Mouse (Mus musculus) inflammation-experienced regulatory T-cells, adult 6 months (primary cell): Measurements from ENCODE around the gene Zfp346. TPM values are rescaled to one million over a fixed set of nuclear protein-coding genes. Genes with fewer than 3 reads are reported as not detected.

Experiments used
- ATAC-seq: one replicate; pipeline ENCODE4 v1.8.0; 2017
- polyA plus RNA-seq, 3 experiments: library from polyadenylated mRNA; unstranded; fragments of 100-300 nt; shearing (Covaris generic); gene quantifications; one replicate each; pipeline ENCODE4 v1.2.1; 2017

Gene Zfp346
- polyA plus RNA-seq, 3 experiments from 2014 or later: 13.6 to 25.9 (median 17.6) TPM

- ATAC-seq: no peak
Measured at GRCm38 (mm10) chr13:55152621-55153415, 47.7 kb downstream of the Zfp346 start, which contains the start of gene Fgfr4. TSS of gene Fgfr4 (plus strand) at chr13:55152640.

GRCm38 (mm10) chr13:55153951-55154350 is 48.8 kb downstream of the Zfp346 start:
- no peak for ATAC-seq

GRCm38 (mm10) chr13:55162365-55162764 is 57.3 kb downstream of the Zfp346 start:
- no peak for ATAC-seq

- ATAC-seq: no peak
Measured at GRCm38 (mm10) chr13:55163553-55163952, 58.4 kb downstream of the Zfp346 start.

- no peak for ATAC-seq
Measured at GRCm38 (mm10) chr13:55165831-55166339, 60.8 kb downstream of the Zfp346 start.

- no peak for ATAC-seq
Measured at GRCm38 (mm10) chr13:55166806-55167725, 62.0 kb downstream of the Zfp346 start.

- no peak for ATAC-seq
Measured at GRCm38 (mm10) chr13:55167798-55168197, 62.7 kb downstream of the Zfp346 start.

- no peak for ATAC-seq
Measured at GRCm38 (mm10) chr13:55168255-55168654, 63.1 kb downstream of the Zfp346 start.

GRCm38 (mm10) chr13:55168958-55169369 is 63.9 kb downstream of the Zfp346 start:
- ATAC-seq: no peak

- no peak for ATAC-seq
Measured at GRCm38 (mm10) chr13:55171517-55172335, 66.6 kb downstream of the Zfp346 start.

- ATAC-seq: no peak
Measured at GRCm38 (mm10) chr13:55172336-55172770, 67.2 kb downstream of the Zfp346 start.

GRCm38 (mm10) chr13:55174347-55174746 is 69.2 kb downstream of the Zfp346 start:
- ATAC-seq: no peak

- no peak for ATAC-seq
Measured at GRCm38 (mm10) chr13:55176265-55176664, 71.2 kb downstream of the Zfp346 start.

GRCm38 (mm10) chr13:55177903-55178496 is 72.9 kb downstream of the Zfp346 start:
- ATAC-seq: no peak

- ATAC-seq: peak; percentile 48
Measured at GRCm38 (mm10) chr13:55178556-55178955, 73.4 kb downstream of the Zfp346 start.

GRCm38 (mm10) chr13:55179591-55179990 is 74.5 kb downstream of the Zfp346 start:
- ATAC-seq: no peak

GRCm38 (mm10) chr13:55181786-55182172 is 76.7 kb downstream of the Zfp346 start:
- ATAC-seq: no peak

- ATAC-seq: peak; percentile 54
Measured at GRCm38 (mm10) chr13:55182173-55182894, 77.2 kb downstream of the Zfp346 start.

- ATAC-seq: no peak
Measured at GRCm38 (mm10) chr13:55183382-55183781, 78.3 kb downstream of the Zfp346 start.
